Mouse (Mus musculus): ENCODE results near the gene Zfp36l2.

The Zfp36l2 gene

DNA sequence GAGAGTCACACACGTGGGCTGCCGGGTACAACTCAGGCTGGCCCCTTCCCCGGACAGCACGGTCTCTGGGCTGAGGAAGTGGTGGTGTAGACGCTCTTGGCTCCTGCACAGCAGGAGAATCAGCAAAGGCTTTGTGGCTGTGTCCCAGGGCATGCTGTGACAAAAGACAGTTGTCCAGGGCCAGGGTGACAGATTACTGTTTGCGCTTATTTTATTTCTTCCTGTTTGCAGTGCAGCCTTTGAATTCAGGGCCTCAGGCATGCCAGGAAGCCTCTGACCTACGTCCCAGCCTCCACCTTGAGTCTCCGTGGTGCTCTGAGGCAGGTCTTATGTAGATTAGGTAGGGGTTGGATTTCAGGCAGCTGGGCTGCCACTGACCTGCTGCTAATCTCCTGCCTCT lies 10.3 kb downstream of the Zfp36l2 start:
- DNase-seq (ENCODE audit: low spot score) = no peak

DNA sequence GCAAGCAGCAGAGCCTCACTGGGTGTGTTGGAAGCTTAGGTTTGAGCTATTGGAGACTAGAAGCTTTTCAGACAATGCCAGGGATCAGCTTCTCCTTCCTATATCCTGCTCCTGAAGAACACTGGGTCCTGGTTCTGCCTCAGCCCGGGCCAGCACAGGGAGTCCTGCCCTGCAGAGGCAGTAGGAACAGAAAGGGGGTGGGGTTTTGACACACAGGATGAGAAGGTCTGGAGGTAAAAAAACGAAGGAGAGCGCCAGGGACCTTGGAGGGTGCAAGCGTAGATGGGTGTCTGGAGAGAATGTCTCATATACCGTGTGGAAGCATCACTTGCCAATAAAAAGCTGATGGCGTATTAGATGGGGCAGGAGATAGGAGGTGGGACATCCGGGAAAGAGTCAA lies 11.3 kb downstream of the Zfp36l2 start:
- no peak for DNase-seq (ENCODE audit: low spot score)

DNA sequence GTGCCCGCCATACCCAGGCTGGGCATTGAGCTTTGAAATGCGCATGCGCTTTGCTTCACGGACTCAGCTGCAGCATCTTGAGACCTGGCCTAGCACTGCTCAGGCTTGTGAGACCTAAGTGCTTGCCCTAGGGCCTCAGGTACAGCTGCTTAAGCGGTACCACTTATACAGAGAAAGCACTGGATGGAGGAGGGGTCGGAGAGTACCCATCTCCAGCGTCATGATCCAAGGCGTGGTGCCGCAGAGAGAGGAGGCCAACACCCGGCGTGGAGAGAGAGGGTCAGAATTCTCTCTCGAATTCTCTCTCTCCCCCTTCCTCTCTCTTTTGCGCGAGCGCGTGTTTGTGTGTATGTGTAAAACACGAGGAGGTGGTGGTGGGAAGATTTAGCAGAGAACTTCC lies 12.6 kb downstream of the Zfp36l2 start:
- DNase-seq (ENCODE audit: low spot score) = no peak

DNA sequence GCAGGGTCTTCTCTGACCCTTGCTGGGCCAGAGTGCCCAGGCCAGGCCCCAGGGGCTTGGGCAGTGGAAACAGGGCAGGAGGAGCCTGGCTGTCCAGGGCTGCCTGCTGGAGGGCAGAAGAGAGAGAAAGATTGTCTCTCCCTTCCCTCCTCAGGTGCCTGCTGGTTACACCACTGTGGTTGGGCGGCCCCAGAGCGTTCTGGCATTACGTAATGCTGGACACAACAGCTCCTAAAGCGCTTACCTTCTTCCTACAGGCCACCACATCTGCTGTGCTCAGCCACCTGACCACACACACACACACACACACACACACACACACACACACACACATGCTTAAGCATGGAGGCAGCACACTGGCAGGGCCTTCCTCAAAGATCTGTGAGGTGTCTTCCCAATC lies 20.4 kb downstream of the Zfp36l2 start:
- DNase-seq (ENCODE audit: low spot score) = no peak

DNA sequence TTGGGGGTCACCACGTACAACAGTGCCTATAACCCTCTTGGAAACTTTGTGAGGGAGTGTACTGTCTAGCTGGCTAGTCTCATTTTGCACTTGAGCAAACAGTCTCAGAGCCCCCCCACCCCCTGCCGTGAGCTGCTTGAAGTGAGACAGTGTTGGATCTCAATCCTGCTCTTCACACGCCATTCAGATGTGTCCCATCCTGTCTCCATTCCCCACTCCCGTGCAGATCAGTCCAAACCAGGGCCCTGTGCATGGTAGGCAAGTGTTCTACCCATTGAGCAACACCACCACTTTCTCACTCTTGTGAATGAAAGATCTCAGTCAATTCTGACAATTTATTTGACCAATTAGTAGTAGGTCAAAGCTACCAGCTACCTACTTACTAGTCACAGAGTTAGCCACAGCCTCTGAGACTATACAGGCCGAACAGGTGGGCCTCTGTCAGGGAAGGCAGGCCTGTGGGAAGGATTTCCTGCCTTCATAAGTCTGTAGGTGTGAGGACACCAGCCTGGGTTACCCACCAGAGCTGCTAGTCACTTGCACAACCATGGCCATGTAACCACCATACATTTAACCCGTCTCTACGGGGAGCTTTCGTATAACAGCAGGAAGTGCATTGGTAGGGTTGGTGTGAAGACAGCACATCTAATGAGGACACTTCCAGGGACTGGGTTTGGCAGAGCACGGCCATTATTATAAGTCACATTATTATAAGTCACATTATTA lies 21.4 kb downstream of the Zfp36l2 start:
- no peak for DNase-seq (ENCODE audit: low spot score)

DNA sequence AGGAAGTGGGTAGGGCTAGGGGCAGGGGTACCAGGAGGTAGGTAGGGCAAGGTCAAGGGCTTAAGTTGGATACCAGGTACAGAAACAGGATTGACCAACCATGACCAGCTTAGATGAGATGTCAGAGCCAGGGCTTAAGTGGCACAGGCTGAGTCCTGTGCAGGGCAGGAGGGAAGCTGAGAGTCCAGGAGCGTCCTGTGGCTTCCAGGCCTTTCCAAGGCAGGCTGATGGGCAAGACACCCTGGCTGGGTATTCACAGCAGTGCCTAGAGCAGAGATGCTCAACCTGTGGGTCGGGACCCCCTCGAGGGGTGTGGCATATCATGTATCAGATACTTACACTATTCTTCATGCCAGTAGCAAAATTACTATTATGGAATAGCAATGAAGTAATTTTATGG lies 22.0 kb downstream of the Zfp36l2 start:
- no peak for DNase-seq (ENCODE audit: low spot score)

DNA sequence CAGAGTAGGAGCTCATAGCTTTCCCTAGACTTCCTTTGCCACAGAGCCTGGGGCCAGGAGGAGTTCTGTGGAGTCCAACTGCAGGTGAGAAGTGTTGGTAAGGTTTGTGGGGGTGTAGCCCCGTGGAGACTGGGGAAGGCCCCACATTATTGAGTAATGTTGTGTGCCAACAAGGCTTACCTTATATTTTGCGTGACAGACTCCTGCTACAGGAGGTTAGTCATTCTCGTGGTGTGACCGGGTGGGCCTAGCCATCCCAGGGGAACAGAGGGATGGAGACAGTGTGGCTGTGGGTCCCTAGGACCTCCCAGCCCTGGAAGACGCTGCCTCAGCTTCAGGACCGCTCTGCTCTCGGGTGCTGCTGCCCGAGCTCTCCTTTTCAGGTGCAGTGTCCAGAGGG lies 23.6 kb downstream of the Zfp36l2 start:
- no peak for DNase-seq (ENCODE audit: low spot score)

DNA sequence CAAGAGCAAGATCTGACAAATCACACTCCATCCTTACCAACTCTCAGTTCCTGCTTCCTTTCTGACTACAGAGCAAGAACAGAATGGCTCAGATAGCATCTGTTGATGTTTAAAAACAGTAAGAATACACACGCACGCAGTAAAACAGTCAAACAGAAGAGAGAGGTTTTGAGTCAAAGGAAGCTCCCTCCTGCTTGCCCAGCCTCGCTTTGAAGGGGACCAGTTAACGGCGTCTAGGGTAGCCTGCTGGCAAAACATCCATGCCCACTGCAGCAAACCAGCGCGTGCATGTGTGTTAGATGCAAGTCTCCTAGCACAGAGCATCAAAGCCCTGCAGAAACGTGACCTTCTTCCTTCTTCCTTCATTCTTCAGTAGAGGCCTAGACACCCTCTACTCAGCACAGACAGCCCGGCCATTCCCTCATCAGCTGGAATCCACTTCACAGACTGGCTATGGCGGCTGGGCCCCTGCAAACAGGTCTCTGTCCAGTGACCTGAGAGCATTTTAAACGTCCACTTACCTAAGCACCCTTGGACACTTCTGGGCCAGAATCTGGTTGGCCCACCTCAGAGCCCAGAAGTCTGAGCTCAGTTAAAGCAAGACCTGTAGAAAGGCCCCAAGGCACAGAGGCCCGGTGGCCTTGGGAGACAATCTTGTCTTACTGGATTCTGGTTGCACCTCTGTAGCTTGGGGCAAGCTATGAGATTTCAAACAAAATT lies 24.5 kb downstream of the Zfp36l2 start:
- no peak for DNase-seq (ENCODE audit: low spot score)

DNA sequence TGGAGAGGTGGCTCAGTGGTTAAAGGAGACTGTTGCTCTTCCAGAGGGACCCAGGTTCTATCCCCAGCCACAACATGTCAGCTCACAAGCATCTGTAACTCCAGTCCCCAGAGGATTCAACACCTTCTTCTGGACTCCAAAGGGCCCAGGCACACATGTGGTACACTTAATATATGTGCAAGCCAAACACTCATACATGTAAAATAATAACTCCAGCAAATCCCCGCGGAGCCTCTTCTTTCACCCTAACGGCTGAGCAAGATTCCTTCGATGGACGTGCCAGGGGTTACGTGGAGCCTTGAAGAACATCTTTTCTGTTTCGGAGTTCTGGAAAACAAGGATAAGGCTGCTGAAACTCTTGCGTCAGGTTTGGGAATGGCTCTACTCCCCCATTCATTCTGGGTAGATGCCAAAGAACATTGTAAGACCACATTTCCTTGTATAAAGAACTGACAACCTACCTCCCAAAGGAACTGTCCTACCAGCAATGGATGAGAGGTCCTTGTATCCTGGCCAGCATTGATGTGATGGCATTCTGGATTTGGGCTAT lies 25.5 kb downstream of the Zfp36l2 start:
- no peak for DNase-seq (ENCODE audit: low spot score)

DNA sequence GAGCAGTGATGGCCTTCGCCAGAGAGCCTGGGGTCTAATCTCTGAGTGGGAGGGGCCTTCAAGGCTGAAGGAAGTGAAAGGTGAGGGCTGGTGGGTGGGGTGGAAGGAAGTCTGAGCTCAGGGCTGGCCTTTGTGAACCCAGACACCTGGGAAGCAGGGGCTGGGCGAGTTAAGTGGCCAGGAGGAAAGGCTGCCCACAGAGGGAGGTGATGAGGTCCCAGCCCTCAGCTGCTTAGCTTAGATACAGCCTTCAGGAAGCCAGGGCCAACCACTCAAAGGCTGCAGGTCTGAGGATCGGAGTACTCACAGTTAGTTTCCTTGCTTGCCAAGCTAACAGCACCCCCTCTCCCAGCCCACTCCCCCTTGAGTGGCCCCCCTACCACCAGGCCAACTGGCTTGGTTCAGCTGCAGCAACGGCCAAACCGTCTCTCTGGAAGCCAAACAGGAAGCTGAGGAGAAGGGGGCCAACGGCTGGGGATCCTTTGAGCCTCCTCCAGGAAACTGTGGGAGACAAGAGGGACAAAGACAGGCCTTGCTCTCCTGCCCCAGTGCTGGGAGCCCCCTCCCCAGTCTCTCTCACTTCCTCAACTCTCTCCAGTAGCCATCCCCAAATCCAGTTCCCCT lies 26.4 kb downstream of the Zfp36l2 start:
- no peak for DNase-seq (ENCODE audit: low spot score)

DNA sequence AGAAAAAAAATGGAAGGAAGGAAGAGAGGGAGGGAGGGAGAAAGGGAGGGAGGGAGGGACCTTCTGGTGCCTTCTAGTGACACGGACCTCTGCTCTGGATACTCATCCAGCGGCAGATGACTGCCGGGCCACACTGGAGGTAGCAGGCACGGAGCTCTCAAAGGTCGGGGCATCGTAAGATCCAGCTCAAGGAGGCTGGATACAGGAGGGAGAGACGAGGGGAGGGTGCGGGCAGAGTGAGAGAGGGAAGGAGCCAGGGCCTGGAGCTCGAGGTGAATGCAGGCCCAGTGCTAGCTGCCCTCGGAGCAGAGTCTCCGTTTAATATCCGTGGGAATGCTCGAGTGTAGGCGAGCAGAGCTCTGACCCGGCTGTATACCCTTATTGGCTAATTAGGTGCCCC lies 28.9 kb downstream of the Zfp36l2 start:
- DNase-seq (ENCODE audit: low spot score) = no peak

DNA sequence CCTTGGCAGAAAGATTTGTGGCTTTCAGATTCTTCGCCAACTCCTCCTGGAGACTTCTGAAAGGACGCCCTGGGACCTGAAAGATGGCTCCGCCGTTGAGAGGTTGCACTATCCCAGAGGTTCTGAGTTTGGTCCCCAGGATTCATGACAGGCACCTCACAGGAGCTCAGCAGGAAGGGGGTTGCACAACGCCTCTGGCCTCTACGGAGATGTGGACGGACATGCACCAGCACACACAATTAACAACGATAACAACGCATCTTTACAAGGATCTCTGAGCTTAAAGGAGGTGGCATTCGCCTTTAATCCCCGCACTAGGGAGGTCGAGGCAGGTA lies 29.3 kb downstream of the Zfp36l2 start:
- DNase-seq (ENCODE audit: low spot score) = no peak

DNA sequence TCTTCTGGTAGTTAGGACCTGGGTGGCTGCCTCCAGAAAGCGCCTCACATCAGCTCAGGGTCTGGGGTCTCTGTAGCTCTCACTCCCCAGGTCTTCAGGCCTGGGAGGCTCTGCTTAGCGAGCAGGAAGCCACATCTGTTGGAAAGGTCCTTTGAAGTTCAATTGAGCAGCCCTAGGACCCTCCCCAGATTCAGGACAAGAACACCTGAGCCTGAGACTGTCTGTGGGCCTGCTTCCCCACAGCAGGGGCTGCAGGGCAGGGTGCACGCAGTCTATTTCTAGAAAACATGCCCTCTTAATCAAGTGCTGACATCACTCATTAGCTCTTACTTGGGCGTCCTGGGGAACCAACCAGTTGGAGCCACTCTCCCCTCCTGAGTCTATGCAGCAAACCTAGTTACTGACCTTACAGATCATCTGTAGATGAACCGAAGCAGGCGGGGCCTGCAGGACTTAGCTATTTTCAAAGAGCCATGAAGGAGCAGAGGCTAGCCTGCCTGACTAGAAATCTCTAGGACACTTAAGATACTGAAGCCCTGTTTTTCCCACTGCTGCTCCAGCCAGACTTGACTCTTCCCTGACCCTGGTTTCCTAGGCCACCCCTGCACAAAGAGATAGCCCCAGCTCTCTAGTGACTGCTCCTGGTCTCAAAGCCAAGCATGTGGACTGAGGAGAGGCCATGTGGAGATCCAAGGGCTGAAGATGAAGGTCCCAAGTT lies 29.8 kb downstream of the Zfp36l2 start:
- no peak for DNase-seq (ENCODE audit: low spot score)

DNA sequence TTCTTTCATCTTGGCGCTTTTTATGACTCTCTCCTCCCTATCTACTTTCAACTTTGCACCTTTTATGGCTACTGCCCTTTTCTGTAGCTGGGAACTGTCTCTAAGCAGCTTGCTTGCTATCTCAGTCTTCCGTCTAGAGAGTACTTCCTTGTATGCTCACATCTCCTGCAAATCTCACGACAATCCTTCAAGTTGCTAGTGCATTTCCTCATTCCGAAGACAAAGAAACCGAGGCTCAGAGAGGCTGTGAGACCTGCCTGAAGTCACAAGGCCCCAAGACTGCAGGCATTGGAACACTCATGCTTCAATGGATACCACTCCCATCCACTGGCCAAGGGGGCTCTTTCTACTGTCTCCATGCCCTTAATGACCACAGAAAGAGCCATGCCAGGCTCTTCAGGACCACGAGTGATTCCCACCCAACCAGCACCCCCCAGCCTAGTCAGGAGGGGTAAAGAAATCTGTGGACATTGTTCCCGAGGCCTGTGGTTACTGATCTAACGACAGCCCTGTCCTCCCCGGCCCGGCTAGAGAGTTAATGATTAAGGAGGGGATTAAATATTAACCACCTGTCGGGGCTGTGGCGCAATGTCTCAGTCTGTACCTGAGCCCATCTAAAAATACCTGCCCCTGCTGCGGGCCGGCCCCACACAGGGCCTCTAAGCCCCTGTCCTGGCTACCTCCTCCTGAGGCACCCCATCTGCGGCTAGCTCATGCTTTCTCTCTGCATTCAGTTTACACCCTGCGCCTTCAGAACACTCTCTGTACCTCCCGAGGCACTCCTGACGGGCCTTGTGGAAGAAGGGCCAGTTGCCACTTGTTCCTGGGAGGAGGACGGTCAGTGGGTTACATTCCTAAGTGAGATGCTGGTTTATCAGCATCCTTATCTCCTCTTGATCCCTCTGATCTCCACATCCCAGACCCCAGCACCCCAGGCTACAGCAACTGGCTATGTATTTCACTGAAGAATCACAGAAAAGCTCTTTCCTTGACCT lies 30.7 kb downstream of the Zfp36l2 start:
- no peak for DNase-seq (ENCODE audit: low spot score)

DNA sequence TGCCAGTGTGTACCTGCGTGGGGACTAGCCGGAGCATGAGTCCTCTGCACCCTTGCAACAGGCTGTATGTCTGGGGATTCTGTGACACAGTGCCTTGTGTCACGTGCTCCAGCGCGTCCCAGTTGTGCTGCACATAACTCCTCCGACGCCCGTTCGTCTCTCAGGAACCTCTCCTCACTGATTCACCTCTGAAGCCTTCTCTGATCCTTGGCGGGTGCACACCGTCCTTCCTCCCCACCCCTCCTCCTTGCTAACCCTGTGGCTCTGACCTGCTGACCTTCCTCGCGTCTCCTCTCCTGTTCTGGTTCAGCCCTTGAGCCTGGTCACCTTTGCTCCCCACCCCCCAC lies 31.5 kb downstream of the Zfp36l2 start:
- no peak for DNase-seq (ENCODE audit: low spot score)

DNA sequence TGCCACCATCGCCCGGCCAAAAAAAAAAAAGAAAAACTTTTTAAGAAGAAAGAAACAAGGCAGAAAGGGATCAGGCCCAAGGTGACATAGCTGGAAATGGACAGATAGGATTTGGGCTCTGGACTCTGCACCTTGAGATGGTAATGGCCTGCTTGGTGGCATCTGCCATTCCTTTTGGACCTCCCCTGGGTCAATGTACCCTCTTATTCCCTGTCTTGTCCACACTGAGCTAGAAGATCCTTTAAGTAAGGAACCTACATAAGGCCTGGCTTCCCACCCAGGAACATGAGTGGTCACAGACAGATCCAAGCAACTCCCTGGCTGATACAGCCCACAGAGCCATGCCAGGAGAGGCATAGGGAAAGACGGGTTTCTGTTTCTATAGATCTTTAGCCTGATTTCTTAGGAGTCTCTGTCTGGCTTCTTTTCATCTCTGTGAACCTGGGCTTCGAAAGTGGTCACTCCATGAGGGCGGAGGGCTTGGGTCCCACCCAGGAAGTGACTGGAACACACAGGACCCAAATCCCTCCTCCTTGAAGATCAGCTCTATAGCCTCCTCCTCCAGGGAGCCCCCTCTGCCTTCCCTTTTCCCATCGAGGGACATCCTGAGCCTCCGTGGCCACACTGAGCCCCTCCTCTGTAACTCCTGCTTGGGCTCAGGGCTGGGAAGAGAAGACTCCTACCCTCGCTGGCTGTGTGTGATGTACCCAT lies 32.1 kb downstream of the Zfp36l2 start:
- no peak for DNase-seq (ENCODE audit: low spot score)

DNA sequence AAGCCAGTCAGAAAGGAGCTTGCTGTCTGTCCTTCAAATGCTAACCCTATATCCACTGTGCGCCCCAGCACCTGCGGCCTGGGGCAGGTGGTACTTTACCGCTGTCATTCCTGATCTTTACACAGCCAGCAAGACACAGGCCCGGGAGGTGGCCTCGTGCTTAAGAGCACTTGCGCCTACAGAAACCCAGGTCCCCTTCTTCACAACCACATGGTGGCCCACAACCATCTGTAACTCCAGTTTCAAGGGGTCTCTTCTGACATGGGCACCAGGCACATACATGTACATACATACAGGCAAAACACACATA lies 32.8 kb downstream of the Zfp36l2 start:
- DNase-seq (ENCODE audit: low spot score) = no peak

DNA sequence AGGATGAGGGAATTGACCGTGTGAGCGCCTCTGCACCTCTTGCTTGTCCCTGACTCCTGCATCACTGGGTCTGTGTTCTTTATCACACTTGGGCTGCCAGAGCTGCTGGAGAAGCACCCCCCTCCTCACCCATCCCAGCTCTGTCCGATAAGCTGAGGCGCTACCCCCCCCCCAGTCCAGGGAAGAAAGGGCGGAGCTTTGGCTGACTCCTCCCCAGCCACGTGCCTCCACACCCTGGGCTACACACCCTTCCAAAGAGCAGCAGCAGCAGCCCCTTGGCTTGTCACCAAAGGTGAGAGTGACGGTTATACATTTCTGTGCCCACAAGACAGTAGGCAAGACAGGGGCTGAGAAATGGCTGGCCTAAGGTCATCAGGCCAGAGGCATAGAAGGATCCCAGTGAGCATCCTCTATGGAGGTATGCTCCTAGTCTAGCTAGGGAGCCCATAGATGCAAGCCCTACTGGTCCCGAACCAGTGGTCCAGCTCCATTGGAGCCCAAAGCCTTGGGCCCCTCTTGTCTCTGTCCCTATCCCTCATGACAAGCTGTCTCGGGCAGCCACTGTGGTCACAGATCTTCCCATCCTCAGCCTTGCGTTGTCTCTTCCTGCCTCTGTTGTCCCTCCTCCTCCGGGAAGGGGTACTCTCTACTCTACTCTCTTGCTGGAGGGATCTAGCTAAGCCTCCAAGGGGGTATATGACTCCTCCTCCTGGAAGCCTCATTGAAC lies 33.3 kb downstream of the Zfp36l2 start:
- DNase-seq (ENCODE audit: low spot score) = no peak

DNA sequence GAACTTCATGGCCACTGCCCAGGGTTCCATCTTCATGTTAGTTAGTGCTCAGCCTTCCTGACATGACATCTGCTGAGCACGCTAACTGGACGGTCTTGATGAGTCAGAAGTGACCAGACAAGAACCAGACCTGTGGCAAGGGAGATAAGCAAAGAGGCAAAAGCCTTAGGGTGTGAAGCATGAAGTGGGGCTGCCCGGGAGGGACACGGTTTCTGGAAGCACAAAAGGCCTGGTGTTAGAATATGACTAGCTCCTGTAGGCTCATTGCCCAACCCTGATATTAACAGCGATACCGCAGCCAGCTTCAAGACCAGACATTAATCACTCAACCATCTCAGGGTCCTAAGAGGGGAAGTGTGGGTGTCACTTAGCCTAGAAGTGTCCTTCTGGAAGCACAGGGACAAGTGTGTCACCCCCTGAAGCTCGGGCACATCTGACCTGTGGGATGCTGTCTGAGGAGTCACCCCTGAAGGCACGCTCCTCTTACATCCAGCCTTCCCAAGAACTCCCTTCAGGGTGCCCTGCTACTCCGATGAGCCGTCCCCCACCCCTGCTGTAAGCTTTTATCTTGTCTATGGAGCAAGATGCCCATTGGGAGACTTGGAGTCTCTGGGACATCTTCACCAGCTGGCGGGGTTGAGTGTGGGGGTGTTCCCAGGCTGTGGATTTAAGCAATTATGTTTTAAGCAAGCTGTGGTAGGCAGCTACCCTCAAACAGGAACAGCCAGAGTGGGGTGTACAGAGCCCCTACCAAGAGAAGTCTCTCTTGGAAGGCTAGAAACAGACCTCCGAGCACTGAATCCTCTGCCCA lies 34.6 kb downstream of the Zfp36l2 start:
- DNase-seq (ENCODE audit: low spot score) = no peak
